In genomic region chr7:99425706-99426105, GRCm38 (mm10) we compare ENCODE assay signal across 21 mouse cellular contexts. TPM values are rescaled to one million over a fixed set of nuclear protein-coding genes. Genes with fewer than 3 reads are reported as not detected.
DNase-seq lines count a peak whose midpoint lies in the region; ATAC-seq and TF ChIP-seq lines count a peak whose summit lies in the region.
"Had no signal": no experiment of that assay in that cellular context is flagged by ENCODE, and none has a peak within 500 bp of the region (broad histone marks: within the 10 kb centered on the region; RNA-seq: fewer than 3 reads in every experiment).

No protein-coding gene starts in this region.

- no peak for TF ChIP-seq CTCF in stomach, postnatal 0 days (IDR thresholded peaks at IDR 0.05; ENCODE audit: low read depth)

- TF ChIP-seq EP300 in stomach, postnatal 0 days (optimal IDR thresholded peaks at IDR 0.05): no peak

- H3K4me3 ChIP-seq in heart, embryonic 10.5 days: no peak overlapping the region
- no peak overlapping the region for H3K4me3 ChIP-seq in midbrain, embryonic 10.5 days
- no peak overlapping the region for H3K4me3 ChIP-seq in midbrain, embryonic 14.5 days (replicated peaks; ENCODE audit: low read depth, low read length)
- H3K4me3 ChIP-seq in embryonic facial prominence, embryonic 12.5 days: no peak overlapping the region
- no peak overlapping the region for H3K4me3 ChIP-seq in stomach, postnatal 0 days (ENCODE audit: low read depth, low read length)
- H3K4me3 ChIP-seq: heart, embryonic 12.5 days; liver, embryonic 12.5 days had no signal

- peaks cover 16% of the 10 kb centered on the region; the same call in 1 of the 2 replicates for H3K36me3 ChIP-seq in heart, embryonic 10.5 days
- 0 out of 2 replicates have a peak, but pooled peaks cover 11% of the 10 kb centered on the region for H3K36me3 ChIP-seq in midbrain, embryonic 10.5 days
- H3K36me3 ChIP-seq in midbrain, embryonic 14.5 days (ENCODE audit: control insufficient read depth, insufficient read depth, low read length): 0 out of 2 replicates have a peak, but pooled peaks cover 5% of the 10 kb centered on the region
- no peaks in the 10 kb centered on the region for H3K36me3 ChIP-seq in embryonic facial prominence, embryonic 12.5 days
- no peaks in the 10 kb centered on the region for H3K36me3 ChIP-seq in stomach, postnatal 0 days (ENCODE audit: control insufficient read depth, insufficient read depth, low read length)
- H3K36me3 ChIP-seq: liver, embryonic 12.5 days had no signal

- ATAC-seq in midbrain, embryonic 14.5 days (ENCODE audit: low FRiP score, low TSS enrichment): no peak
- ATAC-seq in embryonic facial prominence, embryonic 12.5 days (ENCODE audit: insufficient number of reproducible peaks, insufficient read depth, low FRiP score, low TSS enrichment): no peak
- ATAC-seq in stomach, postnatal 0 days (ENCODE audit: low FRiP score, low TSS enrichment): peak; percentile 39; the same call in 1 of the 2 replicates
- ATAC-seq: liver, embryonic 12.5 days had no signal

- no peak overlapping the region for H3K4me2 ChIP-seq in midbrain, embryonic 14.5 days (ENCODE audit: low read length)
- no peak overlapping the region for H3K4me2 ChIP-seq in embryonic facial prominence, embryonic 12.5 days (replicated peaks)
- no peak overlapping the region for H3K4me2 ChIP-seq in stomach, postnatal 0 days (replicated peaks; ENCODE audit: low read depth)
- H3K4me2 ChIP-seq: heart, embryonic 12.5 days; liver, embryonic 12.5 days; lung, embryonic 14.5 days had no signal

- H3K27me3 ChIP-seq in heart, embryonic 10.5 days (ENCODE audit: insufficient read depth, poor library complexity, severe bottlenecking): no peaks in the 10 kb centered on the region
- H3K27me3 ChIP-seq in midbrain, embryonic 10.5 days (ENCODE audit: low read depth, poor library complexity, severe bottlenecking): 0 out of 2 replicates have a peak, but pooled peaks cover 3% of the 10 kb centered on the region
- H3K27me3 ChIP-seq in midbrain, embryonic 14.5 days (ENCODE audit: control insufficient read depth, insufficient read depth, low read length): no peaks in the 10 kb centered on the region
- H3K27me3 ChIP-seq in embryonic facial prominence, embryonic 12.5 days: no peaks in the 10 kb centered on the region
- H3K27me3 ChIP-seq in stomach, postnatal 0 days (ENCODE audit: control insufficient read depth, insufficient read depth, low read length): no peaks in the 10 kb centered on the region
- H3K27me3 ChIP-seq: heart, embryonic 12.5 days had no signal

- H3K9ac ChIP-seq in midbrain, embryonic 14.5 days (replicated peaks; ENCODE audit: low read length): no peak overlapping the region
- H3K9ac ChIP-seq in embryonic facial prominence, embryonic 12.5 days: no peak overlapping the region
- H3K9ac ChIP-seq in stomach, postnatal 0 days (ENCODE audit: low read length): no peak overlapping the region
- H3K9ac ChIP-seq: heart, embryonic 12.5 days; liver, embryonic 12.5 days; lung, embryonic 14.5 days had no signal

- H3K4me1 ChIP-seq in heart, embryonic 10.5 days: peaks cover 63% of the 10 kb centered on the region
- peaks cover 51% of the 10 kb centered on the region for H3K4me1 ChIP-seq in midbrain, embryonic 10.5 days
- H3K4me1 ChIP-seq in midbrain, embryonic 14.5 days (ENCODE audit: control insufficient read depth, insufficient read depth, low read length): peaks cover 7% of the 10 kb centered on the region; the same call in 1 of the 2 replicates
- H3K4me1 ChIP-seq in embryonic facial prominence, embryonic 12.5 days: peaks cover 28% of the 10 kb centered on the region
- H3K4me1 ChIP-seq in stomach, postnatal 0 days (replicated peaks; ENCODE audit: control insufficient read depth, insufficient read depth): 0 out of 2 replicates have a peak, but pooled peaks cover 5% of the 10 kb centered on the region

- peak overlapping the region; percentile 75; the same call in 1 of the 2 replicates for H3K27ac ChIP-seq in heart, embryonic 10.5 days
- H3K27ac ChIP-seq in midbrain, embryonic 10.5 days (replicated peaks): peak overlapping the region; percentile 83
- H3K27ac ChIP-seq in midbrain, embryonic 14.5 days (replicated peaks; ENCODE audit: low read depth, low read length): no peak overlapping the region
- peak overlapping the region; percentile 84 for H3K27ac ChIP-seq in embryonic facial prominence, embryonic 12.5 days
- no peak overlapping the region for H3K27ac ChIP-seq in stomach, postnatal 0 days (replicated peaks)
- H3K27ac ChIP-seq: liver, embryonic 12.5 days had no signal

- 88% methylated on average over 4 of the region's 4 CpGs for WGBS in heart, embryonic 10.5 days
- WGBS in midbrain, embryonic 10.5 days: 85% methylated on average over 4 of the region's 4 CpGs
- 88% methylated on average over 4 of the region's 4 CpGs for WGBS in midbrain, embryonic 14.5 days
- 81% methylated on average over 4 of the region's 4 CpGs for WGBS in embryonic facial prominence, embryonic 12.5 days
- whole genome bisulfite sequencing in stomach, postnatal 0 days: 88% methylated on average over 4 of the region's 4 CpGs

- no peaks in the 10 kb centered on the region for H3K9me3 ChIP-seq in heart, embryonic 10.5 days
- no peaks in the 10 kb centered on the region for H3K9me3 ChIP-seq in midbrain, embryonic 10.5 days (replicated peaks)
- H3K9me3 ChIP-seq in midbrain, embryonic 14.5 days (ENCODE audit: control insufficient read depth, low read length): no peaks in the 10 kb centered on the region
- H3K9me3 ChIP-seq in embryonic facial prominence, embryonic 12.5 days: no peaks in the 10 kb centered on the region
- H3K9me3 ChIP-seq in stomach, postnatal 0 days (ENCODE audit: control insufficient read depth, low read length): no peaks in the 10 kb centered on the region
- H3K9me3 ChIP-seq: heart, embryonic 12.5 days; liver, embryonic 12.5 days had no signal

- DNase-seq in heart, embryonic 10.5 days (ENCODE audit: low spot score): no peak
- DNase-seq in heart, adult 8-10 months (ENCODE audit: low spot score): no peak
- no peak for DNase-seq in midbrain, embryonic 10.5 days (ENCODE audit: low spot score)
- DNase-seq in midbrain, embryonic 14.5 days: no peak
- DNase-seq in stomach, postnatal 0 days (ENCODE audit: low spot score): no peak
- DNase-seq in liver: no peak
- DNase-seq: cerebellum, adult 2 months; cerebellum, postnatal 36 days; heart, postnatal 14 days; kidney, adult 2 months; kidney, postnatal 4 days; lung, embryonic 14.5 days; lung, postnatal 36 days; right cerebral cortex, postnatal 14 days; spleen, adult 18-20 months; thymus, postnatal 36 days had no signal

RNA-seq across cellular contexts. Expression of gene Klhl35, which starts 40.1 kb away (rescaled TPM):
- polyA plus RNA-seq in heart, embryonic 10.5 days (2016; fragmentation: Nextera tagmentation; extraction: Ambion mirVana): 0.52 and 1.1 TPM in 2 replicates
- not detected for total RNA-seq in heart, adult 8-10 months (2022)
- polyA plus RNA-seq in midbrain, embryonic 10.5 days (2016; fragmentation: Nextera tagmentation; extraction: Ambion mirVana): 2.9 and 10.0 TPM in 2 replicates
- 10.7 and 11.6 TPM in 2 replicates for polyA plus RNA-seq in midbrain, embryonic 14.5 days (2014; fragmentation: Nextera tagmentation; extraction: Ambion mirVana)
- 2.1 and 2.7 TPM in 2 replicates for polyA plus RNA-seq in embryonic facial prominence, embryonic 12.5 days (2016; fragmentation: Nextera tagmentation; extraction: Ambion mirVana)
- 0.97 and 1.3 TPM in 2 replicates for polyA plus RNA-seq in stomach, postnatal 0 days (2015; fragmentation: Nextera tagmentation; extraction: Ambion mirVana)
- total RNA-seq: gastrocnemius, adult 18-20 months had no signal
- polyA plus RNA-seq: C2C12 had no signal

RNA-seq across cellular contexts. Expression of gene Gdpd5, which starts 44.5 kb away (rescaled TPM):
- polyA plus RNA-seq in heart, embryonic 10.5 days (2016; fragmentation: Nextera tagmentation; extraction: Ambion mirVana): 24.2 and 31.6 TPM in 2 replicates
- 10 to 100 TPM; 19.7 to 30.7 (median 24.3) TPM for total RNA-seq in heart, adult 8-10 months (2022)
- 23.5 and 28.2 TPM in 2 replicates for polyA plus RNA-seq in midbrain, embryonic 10.5 days (2016; fragmentation: Nextera tagmentation; extraction: Ambion mirVana)
- 38.9 and 40.0 TPM in 2 replicates for polyA plus RNA-seq in midbrain, embryonic 14.5 days (2014; fragmentation: Nextera tagmentation; extraction: Ambion mirVana)
- 20.3 and 23.4 TPM in 2 replicates for polyA plus RNA-seq in embryonic facial prominence, embryonic 12.5 days (2016; fragmentation: Nextera tagmentation; extraction: Ambion mirVana)
- 8.1 and 9.1 TPM in 2 replicates for polyA plus RNA-seq in stomach, postnatal 0 days (2015; fragmentation: Nextera tagmentation; extraction: Ambion mirVana)

RNA-seq across cellular contexts. Expression of gene Rps3, which starts 57.8 kb away (rescaled TPM):
- polyA plus RNA-seq in heart, embryonic 10.5 days (2016; fragmentation: Nextera tagmentation; extraction: Ambion mirVana): 517 and 596 TPM in 2 replicates
- 100 to 1,000 TPM; 305 to 381 (median 333) TPM for total RNA-seq in heart, adult 8-10 months (2022)
- polyA plus RNA-seq in midbrain, embryonic 10.5 days (2016; fragmentation: Nextera tagmentation; extraction: Ambion mirVana): 681 and 788 TPM in 2 replicates
- 488 and 521 TPM in 2 replicates for polyA plus RNA-seq in midbrain, embryonic 14.5 days (2014; fragmentation: Nextera tagmentation; extraction: Ambion mirVana)
- polyA plus RNA-seq in embryonic facial prominence, embryonic 12.5 days (2016; fragmentation: Nextera tagmentation; extraction: Ambion mirVana): 695 and 699 TPM in 2 replicates
- polyA plus RNA-seq in stomach, postnatal 0 days (2015; fragmentation: Nextera tagmentation; extraction: Ambion mirVana): 688 and 733 TPM in 2 replicates

Comparison
In these comparisons a context has a peak if more than half of its experiments do, and no peak if none do; other contexts are left out.
1. H3K27ac ChIP-seq: peak in heart, embryonic 10.5 days (single experiment), midbrain, embryonic 10.5 days (single experiment) and embryonic facial prominence, embryonic 12.5 days (single experiment); none in midbrain, embryonic 14.5 days (single experiment) and stomach, postnatal 0 days (single experiment).